24 mouse cellular contexts compared by ENCODE assay signal in the genomic region with DNA sequence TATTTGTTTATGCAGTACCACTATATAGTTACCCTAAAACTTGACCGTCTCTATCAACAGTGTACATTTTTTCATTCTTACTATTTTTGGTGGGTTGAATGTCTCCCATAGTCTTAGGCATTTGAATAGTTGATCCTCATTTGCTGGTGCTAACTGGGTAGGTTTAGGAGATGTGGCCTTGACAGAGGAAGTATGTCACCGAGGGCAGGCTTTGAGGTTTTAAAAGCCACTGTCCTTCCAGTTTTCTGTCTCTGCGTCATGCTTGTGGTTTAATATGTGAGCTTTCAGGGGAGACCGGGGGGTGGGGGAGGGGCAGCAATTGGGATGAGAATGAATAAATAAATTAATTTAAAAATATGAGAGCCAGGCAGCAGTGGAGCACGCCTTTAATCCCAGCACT. TPM values are rescaled to one million over a fixed set of nuclear protein-coding genes. Genes with fewer than 3 reads are reported as not detected.
DNase-seq lines count a peak whose midpoint lies in the region; ATAC-seq and TF ChIP-seq lines count a peak whose summit lies in the region.
"Had no signal": no experiment of that assay in that cellular context is flagged by ENCODE, and none has a peak within 500 bp of the region (broad histone marks: within the 10 kb centered on the region; RNA-seq: fewer than 3 reads in every experiment).

No protein-coding gene starts in this region.

- TF ChIP-seq POLR2A in ES-Bruce4 (IDR thresholded peaks at IDR 0.05; ENCODE audit: insufficient read depth, low read length), result no peak

- no peaks in the 10 kb centered on the region for H3K36me3 ChIP-seq in ES-Bruce4 (ENCODE audit: control insufficient read depth, insufficient read depth, low read length, poor library complexity, severe bottlenecking)
- no peaks in the 10 kb centered on the region for H3K36me3 ChIP-seq in liver, embryonic 12.5 days
- H3K36me3 ChIP-seq: embryonic facial prominence, embryonic 13.5 days; embryonic facial prominence, embryonic 15.5 days; forebrain, embryonic 10.5 days; forebrain, embryonic 12.5 days had no signal

- TF ChIP-seq EP300 in ES-Bruce4 (IDR thresholded peaks at IDR 0.05; ENCODE audit: insufficient read depth, low read depth, low read length), result no peak

- ATAC-seq in common myeloid progenitor, adult 5-6 weeks (replicated peaks; ENCODE audit: low read depth, poor library complexity, severe bottlenecking), result peak; percentile 81; the same call in 1 of the 2 replicates
- ATAC-seq in liver, embryonic 12.5 days, result no peak
- ATAC-seq: activated CD4-positive, CD25-positive, alpha-beta regulatory T cell, adult 4 months; forebrain, embryonic 14.5 days; forebrain, embryonic 16.5 days; Patski had no signal

- peaks cover 10% of the 10 kb centered on the region for H3K4me1 ChIP-seq in ES-Bruce4 (ENCODE audit: control insufficient read depth, insufficient read depth, low read length)
- no peaks in the 10 kb centered on the region for H3K4me1 ChIP-seq in liver, embryonic 12.5 days
- H3K4me1 ChIP-seq: embryonic facial prominence, embryonic 13.5 days; embryonic facial prominence, embryonic 15.5 days; forebrain, embryonic 10.5 days; forebrain, embryonic 12.5 days had no signal

- 53% methylated on average over 5 of the region's 5 CpGs for WGBS in liver, embryonic 12.5 days (ENCODE audit: insufficient replicate concordance)

- H3K27ac ChIP-seq in ES-Bruce4 (ENCODE audit: insufficient read depth, low read length), result 0 out of 2 replicates have a peak overlapping the region, but pooled peaks have one; percentile 44
- no peak overlapping the region for H3K27ac ChIP-seq in liver, embryonic 12.5 days
- H3K27ac ChIP-seq: embryonic facial prominence, embryonic 13.5 days; embryonic facial prominence, embryonic 15.5 days; forebrain, embryonic 10.5 days; forebrain, embryonic 12.5 days had no signal

- no peak overlapping the region for H3K4me2 ChIP-seq in liver, embryonic 12.5 days
- H3K4me2 ChIP-seq: embryonic facial prominence, embryonic 13.5 days; embryonic facial prominence, embryonic 15.5 days; forebrain, embryonic 12.5 days had no signal

- H3K9me3 ChIP-seq in ES-Bruce4 (replicated peaks; ENCODE audit: control insufficient read depth, insufficient read depth, low read length, poor library complexity, severe bottlenecking), result no peaks in the 10 kb centered on the region
- H3K9me3 ChIP-seq in liver, embryonic 12.5 days (replicated peaks), result no peaks in the 10 kb centered on the region
- H3K9me3 ChIP-seq: embryonic facial prominence, embryonic 13.5 days; embryonic facial prominence, embryonic 15.5 days; forebrain, embryonic 10.5 days; forebrain, embryonic 12.5 days had no signal

- H3K9ac ChIP-seq in ES-Bruce4 (ENCODE audit: low read depth, poor library complexity, severe bottlenecking), result no peak overlapping the region
- no peak overlapping the region for H3K9ac ChIP-seq in liver, embryonic 12.5 days
- H3K9ac ChIP-seq: embryonic facial prominence, embryonic 13.5 days; embryonic facial prominence, embryonic 15.5 days; forebrain, embryonic 12.5 days had no signal

- H3K27me3 ChIP-seq in ES-Bruce4 (ENCODE audit: control insufficient read depth, insufficient read depth, low read length, poor library complexity, severe bottlenecking), result no peaks in the 10 kb centered on the region
- no peaks in the 10 kb centered on the region for H3K27me3 ChIP-seq in liver, embryonic 12.5 days (replicated peaks)
- H3K27me3 ChIP-seq: embryonic facial prominence, embryonic 13.5 days; embryonic facial prominence, embryonic 15.5 days; forebrain, embryonic 12.5 days; Patski had no signal

- peak; percentile 15 for DNase-seq in adrenal gland, adult 2 months
- DNase-seq in adrenal gland, postnatal 25 days, result no peak
- peak; percentile 93 for DNase-seq in 416B (ENCODE audit: low read depth)
- DNase-seq in heart, adult 11 months, result no peak
- no peak for DNase-seq in yolk sac, embryonic 10.5 days (ENCODE audit: low spot score)
- DNase-seq: adrenal gland, postnatal 36 days; cerebellum, adult 11-12 months; cerebellum, adult 2 months; cerebellum, adult 9-10 months; cerebellum, postnatal 10 days; cerebellum, postnatal 25 days; embryo, embryonic 11 days had no signal

- TF ChIP-seq CTCF in ES-Bruce4 (IDR thresholded peaks at IDR 0.05; ENCODE audit: low read depth, low read length), result no peak

- no peak overlapping the region for H3K4me3 ChIP-seq in ES-Bruce4 (ENCODE audit: low read depth, low read length)
- no peak overlapping the region for H3K4me3 ChIP-seq in liver, embryonic 12.5 days
- H3K4me3 ChIP-seq: embryonic facial prominence, embryonic 13.5 days; embryonic facial prominence, embryonic 15.5 days; erythroblast, embryonic 14.5 days; forebrain, embryonic 10.5 days; forebrain, embryonic 12.5 days had no signal

RNA-seq across cellular contexts. Expression of a gene that starts 24.3 kb away (rescaled TPM):
- total RNA-seq in adrenal gland, adult 2 months (2021), result 100 to 1,000 TPM in 1 of 2 experiments, 10 to 100 TPM in 1; 82.6 to 118 TPM
- polyA plus RNA-seq in adrenal gland, adult 2 months (2012; rRNA removed), result 7.1 and 7.4 TPM in 2 replicates
- total RNA-seq in adrenal gland, postnatal 25 days (2021), result 102 and 117 TPM in 2 replicates
- polyA plus RNA-seq in ES-Bruce4 (2011; ENCODE audit: insufficient read depth, insufficient read length, low read depth, missing spikeins), result 162 and 177 TPM in 2 replicates
- 139 and 144 TPM in 2 replicates for total RNA-seq in common myeloid progenitor, adult 5-6 weeks (2017)
- polyA plus RNA-seq in liver, embryonic 12.5 days (2016; fragmentation: Nextera tagmentation; extraction: Ambion mirVana), result 29.7 and 30.5 TPM in 2 replicates

RNA-seq across cellular contexts. Expression of a gene that starts 59.7 kb away (rescaled TPM):
- total RNA-seq in adrenal gland, adult 2 months (2021), result 10 to 100 TPM; 22.0 to 36.9 TPM
- 3.6 and 5.0 TPM in 2 replicates for polyA plus RNA-seq in adrenal gland, adult 2 months (2012; rRNA removed)
- total RNA-seq in adrenal gland, postnatal 25 days (2021), result 21.1 and 28.2 TPM in 2 replicates
- polyA plus RNA-seq in ES-Bruce4 (2011; ENCODE audit: insufficient read depth, insufficient read length, low read depth, missing spikeins), result 40.9 and 44.2 TPM in 2 replicates
- total RNA-seq in common myeloid progenitor, adult 5-6 weeks (2017), result 13.2 and 23.2 TPM in 2 replicates
- polyA plus RNA-seq in liver, embryonic 12.5 days (2016; fragmentation: Nextera tagmentation; extraction: Ambion mirVana), result 4.3 and 4.9 TPM in 2 replicates

Comparison
In these comparisons a context has a peak if more than half of its experiments do, and no peak if none do; other contexts are left out.
1. DNase-seq: peak in adrenal gland, adult 2 months (single experiment) and 416B (single experiment); none in adrenal gland, postnatal 25 days (single experiment), heart, adult 11 months (single experiment) and yolk sac, embryonic 10.5 days (single experiment).